Mouse (Mus musculus) T-helper 2 cell (primary cell): ENCODE results near the gene Gm10306.

Experiments used
- in situ Hi-C: fragments of 300-600 bp; cut with MboI, MseI; formaldehyde crosslinking; loops from one replicate; pipeline ENCODE4 v1.15.1; 2025; ENCODE audit warnings: high pct_unique_total_duplicates

The Gm10306 gene

DNA sequence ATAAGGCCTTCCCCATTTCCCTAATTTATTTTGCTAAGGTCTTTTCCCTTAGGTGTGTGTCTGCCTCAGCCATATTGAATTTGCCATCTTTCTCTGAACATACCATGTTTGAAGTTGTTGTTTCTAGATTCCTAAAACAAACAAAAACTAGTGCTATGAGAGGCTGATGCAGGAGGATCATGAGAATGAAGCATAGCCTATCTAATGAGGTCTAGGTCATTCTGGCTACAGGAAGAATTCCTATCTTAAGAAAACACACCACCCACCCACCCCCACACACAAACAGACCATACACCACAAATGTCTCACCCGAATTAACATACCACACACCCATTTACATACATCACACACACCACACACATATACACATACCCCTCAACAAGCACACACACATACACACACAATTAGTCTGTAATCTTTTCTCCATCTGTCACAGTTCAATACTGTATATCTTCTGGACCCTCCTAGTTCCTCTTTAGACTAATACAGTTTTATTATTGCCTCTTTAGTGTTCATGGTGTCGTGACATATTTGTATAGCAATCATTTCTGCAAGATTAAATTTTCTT is 48.2 kb downstream of the Gm10306 start:
- in situ Hi-C loops = no loop called here

DNA sequence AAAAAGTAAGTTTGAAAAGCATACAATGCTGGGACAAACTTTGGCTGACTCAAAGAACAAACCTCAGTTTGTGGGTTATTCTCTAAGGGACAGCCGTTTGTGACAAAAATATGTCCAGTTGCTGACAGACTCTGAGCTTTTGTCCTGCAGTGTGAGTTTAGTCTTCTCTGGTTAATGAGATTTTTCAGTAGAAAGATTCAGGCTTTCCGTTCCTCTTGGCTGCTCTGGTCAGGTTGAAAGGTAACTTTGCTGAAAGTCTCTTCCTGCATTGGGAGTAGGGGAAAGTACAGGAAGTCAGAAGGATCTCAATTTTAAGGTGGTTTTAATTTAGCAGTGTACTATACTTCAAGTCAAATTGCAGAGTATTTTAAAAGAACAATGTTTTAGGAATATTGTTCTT is 49.2 kb downstream of the Gm10306 start:
- in situ Hi-C loops = no loop called here
